30 mouse cellular contexts compared by ENCODE assay signal in the genomic region with DNA sequence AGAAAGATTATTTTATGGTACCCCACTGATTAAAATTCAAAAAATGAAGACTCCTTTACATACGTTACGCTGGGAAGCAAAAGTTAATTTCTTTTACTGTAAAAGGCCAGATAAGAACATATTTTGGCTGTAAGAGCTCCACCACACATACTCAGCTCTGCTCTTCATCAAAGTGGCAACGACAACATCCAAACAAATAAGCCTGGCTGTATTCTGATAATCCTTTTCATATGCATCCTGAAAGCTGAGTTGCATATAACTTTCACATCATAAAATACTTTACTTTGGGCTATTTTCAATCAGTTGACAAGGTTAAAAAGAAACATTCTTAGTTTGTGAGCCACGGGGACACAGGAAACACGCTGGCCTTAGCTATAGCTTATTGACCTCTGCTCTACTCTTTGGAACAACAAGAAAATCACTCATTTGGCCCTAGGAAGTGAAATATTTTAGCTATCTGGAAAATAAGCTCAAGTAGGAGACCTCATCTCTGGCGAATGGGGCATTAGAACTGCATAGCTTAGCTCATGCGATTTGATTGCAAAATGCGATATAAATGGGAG.
"Had no signal": no experiment of that assay in that cellular context is flagged by ENCODE, and none has a peak within 500 bp of the region (broad histone marks: within the 10 kb centered on the region; RNA-seq: fewer than 3 reads in every experiment).

No protein-coding gene starts in this region.

- H3K9me3 ChIP-seq: limb, embryonic 10.5 days; limb, embryonic 12.5 days; limb, embryonic 13.5 days; limb, embryonic 15.5 days; liver, embryonic 12.5 days; liver, embryonic 13.5 days; liver, embryonic 15.5 days; megakaryocyte, embryonic 14.5 days; midbrain, embryonic 10.5 days; midbrain, embryonic 12.5 days; midbrain, embryonic 13.5 days; midbrain, embryonic 15.5 days; neural tube, embryonic 12.5 days; neural tube, embryonic 13.5 days had no signal

- H3K27me3 ChIP-seq: limb, embryonic 12.5 days; limb, embryonic 13.5 days; limb, embryonic 15.5 days; liver, embryonic 12.5 days; liver, embryonic 13.5 days; liver, embryonic 15.5 days; midbrain, embryonic 12.5 days; midbrain, embryonic 13.5 days; midbrain, embryonic 15.5 days; neural tube, embryonic 12.5 days; neural tube, embryonic 13.5 days had no signal

- H3K36me3 ChIP-seq: limb, embryonic 10.5 days; limb, embryonic 12.5 days; limb, embryonic 13.5 days; limb, embryonic 15.5 days; liver, embryonic 12.5 days; liver, embryonic 13.5 days; liver, embryonic 15.5 days; midbrain, embryonic 10.5 days; midbrain, embryonic 12.5 days; midbrain, embryonic 13.5 days; midbrain, embryonic 15.5 days; neural tube, embryonic 12.5 days; neural tube, embryonic 13.5 days had no signal

- H3K4me1 ChIP-seq: limb, embryonic 12.5 days; limb, embryonic 15.5 days; liver, embryonic 12.5 days; liver, embryonic 13.5 days; liver, embryonic 15.5 days; megakaryocyte, embryonic 14.5 days; midbrain, embryonic 10.5 days; midbrain, embryonic 12.5 days; midbrain, embryonic 13.5 days; midbrain, embryonic 15.5 days; neural tube, embryonic 12.5 days; neural tube, embryonic 13.5 days had no signal

- H3K27ac ChIP-seq: left cerebral cortex, adult 2 months; limb, embryonic 10.5 days; limb, embryonic 12.5 days; limb, embryonic 13.5 days; limb, embryonic 15.5 days; liver, embryonic 12.5 days; liver, embryonic 13.5 days; liver, embryonic 14.5 days; liver, embryonic 15.5 days; macrophage; midbrain, embryonic 10.5 days; midbrain, embryonic 12.5 days; midbrain, embryonic 13.5 days; midbrain, embryonic 15.5 days; neural tube, embryonic 12.5 days; neural tube, embryonic 13.5 days had no signal

- H3K4me2 ChIP-seq: limb, embryonic 12.5 days; limb, embryonic 13.5 days; limb, embryonic 15.5 days; liver, embryonic 11.5 days; liver, embryonic 12.5 days; liver, embryonic 13.5 days; liver, embryonic 15.5 days; midbrain, embryonic 11.5 days; midbrain, embryonic 12.5 days; midbrain, embryonic 13.5 days; midbrain, embryonic 15.5 days; neural tube, embryonic 12.5 days; neural tube, embryonic 13.5 days had no signal

- H3K9ac ChIP-seq: limb, embryonic 12.5 days; limb, embryonic 13.5 days; limb, embryonic 15.5 days; liver, embryonic 12.5 days; liver, embryonic 13.5 days; liver, embryonic 14.5 days; liver, embryonic 15.5 days; liver, postnatal 0 days; midbrain, embryonic 12.5 days; midbrain, embryonic 13.5 days; midbrain, embryonic 15.5 days; neural tube, embryonic 12.5 days; neural tube, embryonic 13.5 days had no signal

- ATAC-seq: liver, embryonic 12.5 days; liver, postnatal 0 days; lung, postnatal 0 days; midbrain, embryonic 13.5 days; midbrain, embryonic 15.5 days; midbrain, embryonic 16.5 days had no signal

- H3K4me3 ChIP-seq: left cerebral cortex, adult 2 months; limb, embryonic 10.5 days; limb, embryonic 12.5 days; limb, embryonic 13.5 days; limb, embryonic 15.5 days; liver, embryonic 12.5 days; liver, embryonic 13.5 days; liver, embryonic 15.5 days; megakaryocyte, embryonic 14.5 days; midbrain, embryonic 10.5 days; midbrain, embryonic 12.5 days; midbrain, embryonic 13.5 days; midbrain, embryonic 15.5 days; myocyte; neural tube, embryonic 12.5 days; neural tube, embryonic 13.5 days had no signal

- DNase-seq: left cerebral cortex, postnatal 4 days; liver; liver, embryonic 13.5 days; liver, postnatal 0 days; lung, adult 2 months; lung, postnatal 10 days; lung, postnatal 36 days; lung, postnatal 4 days; midbrain, embryonic 14.5 days had no signal
